Mouse (Mus musculus) liver, adult 2 months (tissue): ENCODE results near the gene Casp14. TPM values are rescaled to one million over a fixed set of nuclear protein-coding genes. Genes with fewer than 3 reads are reported as not detected.
"Not testable (repeated sequence)": the region's sequence is repeated elsewhere in the genome, so short reads cannot be mapped to it uniquely, and the experiment has no call there.

ENCODE experiments used
- DNase-seq: peaks from one replicate; pipeline ENCODE4 v3.0.0-alpha.2; 2011; ENCODE audit warnings: low read depth, low spot score; ENCODE audit errors: extremely low read depth
- H3K27ac ChIP-seq: fragments of 200-500 bp; replicated peaks from 2 replicates; pipeline ENCODE4 v1.5.1; 2012; ENCODE audit warnings: low read depth, mild to moderate bottlenecking, control low read depth, inconsistent platforms, low read length; ENCODE audit not compliant: insufficient read depth
- H3K27me3 ChIP-seq: fragments of 200-500 bp; 2 replicates; pipeline ENCODE4 v1.6.1; 2012; ENCODE audit warnings: mild to moderate bottlenecking, moderate library complexity, low read length, inconsistent platforms; ENCODE audit not compliant: control insufficient read depth, insufficient read depth
- H3K36me3 ChIP-seq: fragments of 200-500 bp; 2 replicates; pipeline ENCODE4 v1.6.1; 2012; ENCODE audit warnings: low read length, inconsistent platforms; ENCODE audit not compliant: control insufficient read depth, insufficient read depth
- H3K4me1 ChIP-seq: fragments of 200-500 bp; 2 replicates; pipeline ENCODE4 v1.6.1; 2011; ENCODE audit warnings: low read length; ENCODE audit not compliant: control insufficient read depth, insufficient read depth
- H3K4me3 ChIP-seq: fragments of 200-500 bp; 2 replicates; pipeline ENCODE4 v1.5.1; 2011; ENCODE audit warnings: low read depth, mild to moderate bottlenecking, control low read depth, low read length, moderate library complexity; ENCODE audit not compliant: insufficient read depth
- H3K79me2 ChIP-seq: fragments of 200-500 bp; 2 replicates; pipeline ENCODE4 v1.6.1; 2012; ENCODE audit warnings: inconsistent platforms, mild to moderate bottlenecking, low read length, moderate library complexity; ENCODE audit not compliant: control insufficient read depth, insufficient read depth
- H3K9ac ChIP-seq: fragments of 200-500 bp; 2 replicates; pipeline ENCODE4 v1.6.1; 2012; ENCODE audit warnings: low read depth, mild to moderate bottlenecking, control low read depth, inconsistent platforms, low read length
- CTCF ChIP-seq: fragments of 200-500 bp; IDR thresholded peaks from 2 replicates; pipeline ENCODE4 v1.5.1; 2011; ENCODE audit warnings: low read depth, low read length, control low read depth
- POLR2A ChIP-seq: fragments of 200-500 bp; IDR thresholded peaks from 2 replicates; pipeline ENCODE4 v1.6.1; 2011; ENCODE audit warnings: low read length, control low read depth; ENCODE audit not compliant: insufficient read depth; ENCODE audit errors: extremely low read depth
- WGBS: fragments of 180-500 bp; shearing (Covaris S2); methylation state at CpG from one replicate; pipeline ENCODE4 v1.1.7; 2018; 5-methylcytosine and 5-hydroxymethylcytosine counted together
- polyA plus RNA-seq: library from polyadenylated mRNA; depleted of rRNA; stranded (reverse); fragments of >200 nt; gene quantifications from 2 replicates; pipeline ENCODE4 v1.2.3, GENCODE M21; 2012
- total RNA-seq: library from RNA; depleted of rRNA; stranded (reverse); fragments of >200 nt; gene quantifications from 2 replicates; pipeline ENCODE4 v1.2.3, GENCODE M21; 2014

Gene Casp14
- total and polyA plus RNA-seq, 2 experiments, result not detected

GRCm38 (mm10) chr10:78710706-78711105, 7.4 kb downstream of the Casp14 start:
- peak; percentile 81 for DNase-seq
- no peaks in the 10 kb centered on the region for H3K27me3 ChIP-seq
- no peak overlapping the region for H3K27ac ChIP-seq
- H3K36me3 ChIP-seq, result no peaks in the 10 kb centered on the region
- H3K4me1 ChIP-seq, result peaks cover 3% of the 10 kb centered on the region
- H3K79me2 ChIP-seq, result no peaks in the 10 kb centered on the region
- no peak overlapping the region for H3K4me3 ChIP-seq
- H3K9ac ChIP-seq, result no peak overlapping the region
- no peak for TF ChIP-seq POLR2A
- TF ChIP-seq CTCF, result no peak

DNA sequence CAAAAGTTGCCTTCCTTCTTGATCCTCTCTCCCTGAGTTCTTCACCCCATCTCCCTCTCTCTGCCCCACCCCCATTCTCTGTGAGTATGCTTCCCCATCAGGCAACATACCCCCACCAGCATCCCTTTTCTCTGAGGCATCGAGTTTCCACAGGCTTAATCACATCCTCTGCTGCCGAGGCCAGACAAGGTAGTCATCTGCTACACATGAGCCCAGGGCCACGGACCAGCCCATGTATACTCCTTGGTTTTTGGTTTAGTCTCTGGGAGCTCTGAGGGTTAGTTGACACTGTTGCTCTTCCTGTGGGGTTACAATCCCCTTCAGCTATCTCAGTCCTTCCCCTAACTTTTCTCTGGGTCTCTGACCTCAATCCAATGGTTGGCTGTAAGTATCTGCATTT, 17.2 kb downstream of the Casp14 start:
- no peak for TF ChIP-seq CTCF
- no peaks in the 10 kb centered on the region for H3K27me3 ChIP-seq
- no peak for DNase-seq
- H3K4me1 ChIP-seq, result no peaks in the 10 kb centered on the region
- no peak overlapping the region for H3K4me3 ChIP-seq
- no peaks in the 10 kb centered on the region for H3K36me3 ChIP-seq
- H3K9ac ChIP-seq, result no peak overlapping the region
- no peaks in the 10 kb centered on the region for H3K79me2 ChIP-seq
- H3K27ac ChIP-seq, result no peak overlapping the region
- WGBS, result 53% methylated on average over 3 of the region's 3 CpGs

DNA sequence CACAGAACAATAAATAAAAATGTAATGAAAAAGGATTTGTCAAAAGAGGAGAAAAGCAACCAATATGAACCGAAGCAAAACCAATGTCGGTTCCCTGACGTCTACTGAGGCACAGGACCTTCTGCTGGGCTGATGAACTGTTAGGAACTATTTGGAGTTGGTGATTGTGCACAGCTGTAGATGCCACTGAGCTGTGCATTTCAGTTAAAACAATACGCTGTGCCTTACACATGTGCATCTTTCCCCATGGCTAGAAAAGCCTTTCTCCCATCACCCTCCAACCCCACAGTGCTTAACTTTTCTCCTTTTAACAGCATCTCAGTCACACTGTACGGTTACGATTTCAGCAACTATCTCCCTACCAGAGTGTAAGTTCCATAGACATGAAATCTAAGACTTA, 28.1 kb downstream of the Casp14 start:
- TF ChIP-seq CTCF (no peak), POLR2A (no peak)

GRCm38 (mm10) chr10:78686995-78687577, 31.0 kb downstream of the Casp14 start:
- TF ChIP-seq CTCF (no peak), POLR2A (no peak)
- 80% methylated on average over 4 of the region's 4 CpGs for WGBS
- Histone ChIP-seq H3K27me3 (no peaks in the 10 kb centered on the region; the same call in 1 of the 2 replicates), H3K4me1 (no peaks in the 10 kb centered on the region), H3K27ac (no peak overlapping the region), H3K36me3 (no peaks in the 10 kb centered on the region), H3K9ac (no peak overlapping the region), H3K79me2 (no peaks in the 10 kb centered on the region), H3K4me3 (no peak overlapping the region)
- DNase-seq, result no peak

More for the DNA sequence above, 28.1 kb downstream of the Casp14 start:
- Histone ChIP-seq H3K79me2 (no peaks in the 10 kb centered on the region), H3K9ac (no peak overlapping the region), H3K27ac (no peak overlapping the region), H3K36me3 (no peaks in the 10 kb centered on the region), H3K27me3 (no peaks in the 10 kb centered on the region; the same call in 1 of the 2 replicates), H3K4me1 (no peaks in the 10 kb centered on the region), H3K4me3 (no peak overlapping the region)
- no peak for DNase-seq
- 89% methylated on average over 6 of the region's 6 CpGs for WGBS

DNA sequence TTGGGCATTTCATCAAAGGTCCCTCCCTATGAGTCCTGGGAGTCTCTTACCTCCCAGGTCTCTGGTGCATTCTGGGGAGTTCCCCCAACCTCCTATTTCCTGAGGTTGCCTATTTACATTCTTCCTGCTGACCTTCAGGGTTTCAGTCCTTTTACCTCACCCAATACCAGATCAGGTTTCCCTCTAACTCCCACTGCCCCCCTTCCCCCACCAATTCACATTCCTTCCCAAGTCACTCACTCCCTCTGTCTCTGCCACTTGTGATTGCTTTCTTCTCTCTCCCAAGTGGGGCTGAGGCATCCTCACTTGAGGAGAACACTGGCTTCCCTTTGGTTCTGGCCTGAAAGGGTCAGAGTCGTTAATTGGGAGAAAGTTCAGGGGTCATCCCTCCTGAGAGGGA, 48.0 kb downstream of the Casp14 start:
- not testable (repeated sequence) for DNase-seq, H3K4me3 ChIP-seq, H3K27ac ChIP-seq, H3K36me3 ChIP-seq, H3K9ac ChIP-seq, H3K27me3 ChIP-seq, H3K4me1 ChIP-seq, H3K79me2 ChIP-seq
- WGBS, result 19% methylated on average over 1 of the region's 1 CpGs

- not testable (repeated sequence) for H3K4me3 ChIP-seq, H3K9ac ChIP-seq, DNase-seq, H3K36me3 ChIP-seq, H3K27ac ChIP-seq, H3K4me1 ChIP-seq, H3K79me2 ChIP-seq, H3K27me3 ChIP-seq
- WGBS, result 94% methylated on average over 10 of the region's 10 CpGs
These were observed 51.4 kb downstream of the Casp14 start for GRCm38 (mm10) chr10:78666696-78667095.
